Mouse (Mus musculus) Patski (cell line): ENCODE results near the gene Ccn1. TPM values are rescaled to one million over a fixed set of nuclear protein-coding genes. Genes with fewer than 3 reads are reported as not detected.
A peak's percentile ranks its signal among the peaks of the same experiment; 100 is the strongest.

Experiments used
- ATAC-seq: fragments of 100-300 bp; one replicate; pipeline ENCODE4 v1.8.0; 2021
- CTCF ChIA-PET: fragments of 350-600 bp; sonication (Branson Sonifier 250); formaldehyde crosslinking; loops from one replicate; lab custom pipeline; 2022; ENCODE audit warnings: inconsistent platforms; lab: Charles Lee
- POLR2A ChIA-PET: fragments of 350-600 bp; sonication (Branson Sonifier 250); formaldehyde crosslinking; loops from one replicate; lab custom pipeline; 2022; ENCODE audit warnings: antibody characterized with exemption, inconsistent platforms; lab: Charles Lee
- DNase-seq: peaks from one replicate; pipeline ENCODE4 v3.0.0-alpha.2; 2011; ENCODE audit warnings: low read depth, low spot score
- H3K27me3 ChIP-seq: fragments of 371-371 bp; one replicate; pipeline ENCODE4 v1.5.1; 2021
- CTCF ChIP-seq: fragments of 100-300 bp; IDR thresholded peaks from one replicate; pipeline ENCODE4 v1.5.1; 2021
- in situ Hi-C: fragments of 300-500 bp; cut with MboI; formaldehyde crosslinking; loops from 3 replicates; pipeline ENCODE4 v1.11.1; 2018; ENCODE audit warnings: low pct_unique_long_range_greater_than_20kb, mixed read lengths
- polyA plus RNA-seq: library from polyadenylated mRNA; unstranded; gene quantifications from one replicate; pipeline ENCODE4 v1.2.3, GENCODE M21; 2021

Ccn1 gene
- polyA plus RNA-seq = 1,216 TPM

DNA sequence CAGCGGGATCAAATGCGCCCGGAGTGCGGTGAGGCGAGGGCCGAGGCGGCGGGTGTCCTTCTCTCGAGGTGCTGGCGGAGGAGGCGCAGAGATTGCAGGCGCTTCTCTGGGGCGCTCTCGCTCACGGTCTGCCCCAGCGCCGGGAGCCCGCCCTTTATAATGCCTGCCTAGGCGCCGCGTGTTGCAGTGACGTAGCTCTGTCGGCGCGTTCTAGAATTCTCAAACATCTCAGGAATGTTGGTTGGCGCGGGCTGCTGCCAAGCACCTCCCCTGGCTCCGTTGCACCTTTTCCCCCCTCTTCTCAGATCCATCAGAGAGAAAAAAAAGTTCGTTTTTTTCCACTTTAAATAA lies at the start of gene Ccn1:
Gene Ccn1 (minus strand): TSS at position 130 of the 351 bp plus-strand sequence.
- no peak for TF ChIP-seq CTCF
- in situ Hi-C loops = loop anchor here (5.0 kb wide), 2 partner anchors 58 to 252 kb away; no protein-coding TSS in a partner anchor
- POLR2A ChIA-PET = interaction anchor here (0.6 to 5.2 kb wide), 31 partner anchors 9 to 891 kb away, joined by 3 to 51 read pairs (median 6); partner anchors contain the start of genes Ddah1 and Znhit6
- ATAC-seq (peak; percentile 9), DNase-seq (peak; percentile 87)
- CTCF ChIA-PET = interaction anchor here (0.7 to 2.7 kb wide), 10 partner anchors 11 to 256 kb away, joined by 3 to 13 read pairs (median 5); no protein-coding TSS in a partner anchor
- H3K27me3 ChIP-seq = no peaks in the 10 kb centered on the region

DNA sequence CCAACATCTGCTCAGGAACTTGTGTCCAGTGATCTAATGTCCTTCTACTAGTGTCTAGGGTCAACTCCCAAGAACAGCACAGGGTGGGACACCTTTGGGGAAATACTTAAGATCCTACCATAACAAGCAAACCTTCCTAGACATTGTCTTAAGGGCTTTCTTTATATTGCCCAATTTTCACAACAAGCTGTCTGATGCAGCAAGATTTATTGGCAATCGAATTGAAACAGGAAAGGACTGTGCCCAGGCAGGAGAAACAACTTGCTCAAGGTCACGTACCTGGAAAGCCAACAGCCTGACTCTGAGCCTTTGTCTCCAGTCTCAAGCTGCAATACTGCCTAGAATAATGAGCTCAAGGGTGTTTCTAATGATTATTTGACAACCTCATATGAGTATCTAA lies 43.6 kb upstream of the Ccn1 start:
- no peak for TF ChIP-seq CTCF
- CTCF ChIA-PET = interaction anchor here (1.2 to 2.3 kb wide), 7 partner anchors 9 to 78 kb away, joined by 3 to 9 read pairs (median 5); no protein-coding TSS in a partner anchor
- POLR2A ChIA-PET = interaction anchor here (0.6 to 1.0 kb wide), 2 partner anchors 78 to 87 kb away, joined by 3 read pairs; no protein-coding TSS in a partner anchor

DNA sequence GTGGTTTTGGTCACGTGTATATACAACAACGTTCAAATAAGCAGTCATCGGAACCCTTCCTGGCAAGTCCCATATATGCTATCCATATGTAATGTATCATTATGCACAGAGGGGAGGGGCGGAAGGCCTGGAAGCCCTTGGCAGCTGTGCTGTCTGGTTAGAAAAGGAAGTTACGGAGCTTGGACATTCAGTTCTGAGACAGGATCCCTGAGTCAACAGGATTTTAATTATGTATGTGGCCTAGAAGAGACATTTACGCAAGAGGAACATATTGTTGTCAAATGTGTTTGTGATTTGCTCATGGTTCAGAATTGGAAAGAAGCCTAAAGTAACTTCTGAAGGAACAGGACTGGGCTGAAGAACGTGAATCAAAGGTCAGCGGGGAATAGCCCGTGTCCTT lies 42.3 kb upstream of the Ccn1 start:
- ChIA-PET POLR2A (no interaction called here), CTCF (no interaction called here)
- no peaks in the 10 kb centered on the region for H3K27me3 ChIP-seq
- ATAC-seq = no peak
- DNase-seq = no peak
- in situ Hi-C loops = no loop called here
- no peak for TF ChIP-seq CTCF

More for the DNA sequence above, 43.6 kb upstream of the Ccn1 start:
- H3K27me3 ChIP-seq = no peaks in the 10 kb centered on the region
- in situ Hi-C loops = no loop called here
- no peak for DNase-seq
- ATAC-seq = no peak

DNA sequence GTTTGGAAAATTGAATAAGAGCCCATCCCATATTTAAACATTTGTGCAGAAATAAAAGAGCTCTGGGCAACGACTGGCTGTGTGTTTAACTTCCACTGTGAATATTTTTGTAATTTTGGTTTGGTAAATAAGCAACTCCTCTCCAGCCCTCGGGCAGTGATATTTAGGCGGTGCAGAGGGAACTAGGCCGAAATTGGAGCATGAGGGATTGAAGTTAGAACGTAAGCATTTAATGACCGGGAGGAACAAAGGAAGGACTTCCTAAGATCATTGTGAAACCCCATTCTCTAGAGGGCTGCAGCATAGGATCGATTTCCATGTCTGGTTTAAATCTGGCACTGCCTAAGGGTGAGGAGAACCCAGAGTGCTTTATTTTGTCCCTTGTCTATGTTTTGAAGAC lies 41.6 kb upstream of the Ccn1 start:
- no peak for TF ChIP-seq CTCF
- POLR2A ChIA-PET = no interaction called here
- ATAC-seq = no peak
- DNase-seq = no peak
- CTCF ChIA-PET = interaction anchor here (1.6 kb wide), 1 partner anchor 11 kb away, joined by 5 read pairs; no protein-coding TSS in a partner anchor
- in situ Hi-C loops = no loop called here
- no peaks in the 10 kb centered on the region for H3K27me3 ChIP-seq

DNA sequence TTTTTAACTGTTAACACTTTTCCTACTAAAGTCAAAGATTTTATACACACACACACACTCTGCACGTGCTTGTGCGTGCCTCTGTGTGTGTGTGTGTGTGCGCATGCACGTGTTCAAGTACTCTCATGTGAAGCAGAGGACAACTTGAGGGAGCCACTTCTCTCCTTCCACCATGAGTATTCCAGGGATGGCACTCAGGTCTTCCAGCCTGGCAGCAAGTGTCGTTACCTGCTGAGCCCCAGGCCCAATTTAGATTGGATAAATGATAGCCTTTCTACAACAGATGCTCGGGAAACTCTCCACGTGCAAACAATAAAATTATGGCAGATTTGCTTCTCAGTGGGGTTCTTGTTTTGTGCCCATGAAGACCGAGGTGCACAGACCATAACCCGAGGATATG lies 39.5 kb upstream of the Ccn1 start:
- in situ Hi-C loops = no loop called here
- CTCF ChIA-PET = interaction anchor here (1.1 kb wide), 1 partner anchor 14 kb away, joined by 3 read pairs; no protein-coding TSS in a partner anchor

DNA sequence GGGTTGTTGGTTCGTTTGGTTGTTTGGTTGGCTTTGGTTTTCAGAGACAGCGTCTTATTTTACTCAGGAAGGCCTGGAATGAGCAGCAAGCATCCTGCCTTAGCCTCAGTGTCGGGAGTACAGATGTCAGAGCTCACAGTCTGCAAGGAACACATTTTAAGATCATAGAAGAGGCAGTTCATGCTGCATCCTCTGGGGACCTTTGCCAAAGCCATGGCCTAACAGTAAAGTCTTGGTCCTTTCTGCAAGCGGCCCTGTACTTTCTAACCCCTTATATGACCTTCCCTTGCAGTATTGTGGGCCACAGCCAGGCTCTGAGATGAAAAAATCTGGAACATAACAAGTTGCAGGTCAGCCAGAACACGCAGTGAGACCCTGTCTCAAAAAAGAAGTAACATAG lies 38.1 kb upstream of the Ccn1 start:
- TF ChIP-seq CTCF = no peak
- no peaks in the 10 kb centered on the region for H3K27me3 ChIP-seq
- in situ Hi-C loops = no loop called here
- ATAC-seq = no peak
- ChIA-PET POLR2A (interaction anchor here (1.5 kb wide), 1 partner anchor 39 kb away, joined by 4 read pairs; no protein-coding TSS in a partner anchor), CTCF (interaction anchor here (1.0 to 1.8 kb wide), 3 partner anchors 17 to 102 kb away, joined by 3 to 4 read pairs (median 3); no protein-coding TSS in a partner anchor)
- DNase-seq = no peak

More for the DNA sequence above, 39.5 kb upstream of the Ccn1 start:
- H3K27me3 ChIP-seq = no peaks in the 10 kb centered on the region
- no peak for TF ChIP-seq CTCF
- DNase-seq (no peak), ATAC-seq (no peak)
- POLR2A ChIA-PET = no interaction called here

DNA sequence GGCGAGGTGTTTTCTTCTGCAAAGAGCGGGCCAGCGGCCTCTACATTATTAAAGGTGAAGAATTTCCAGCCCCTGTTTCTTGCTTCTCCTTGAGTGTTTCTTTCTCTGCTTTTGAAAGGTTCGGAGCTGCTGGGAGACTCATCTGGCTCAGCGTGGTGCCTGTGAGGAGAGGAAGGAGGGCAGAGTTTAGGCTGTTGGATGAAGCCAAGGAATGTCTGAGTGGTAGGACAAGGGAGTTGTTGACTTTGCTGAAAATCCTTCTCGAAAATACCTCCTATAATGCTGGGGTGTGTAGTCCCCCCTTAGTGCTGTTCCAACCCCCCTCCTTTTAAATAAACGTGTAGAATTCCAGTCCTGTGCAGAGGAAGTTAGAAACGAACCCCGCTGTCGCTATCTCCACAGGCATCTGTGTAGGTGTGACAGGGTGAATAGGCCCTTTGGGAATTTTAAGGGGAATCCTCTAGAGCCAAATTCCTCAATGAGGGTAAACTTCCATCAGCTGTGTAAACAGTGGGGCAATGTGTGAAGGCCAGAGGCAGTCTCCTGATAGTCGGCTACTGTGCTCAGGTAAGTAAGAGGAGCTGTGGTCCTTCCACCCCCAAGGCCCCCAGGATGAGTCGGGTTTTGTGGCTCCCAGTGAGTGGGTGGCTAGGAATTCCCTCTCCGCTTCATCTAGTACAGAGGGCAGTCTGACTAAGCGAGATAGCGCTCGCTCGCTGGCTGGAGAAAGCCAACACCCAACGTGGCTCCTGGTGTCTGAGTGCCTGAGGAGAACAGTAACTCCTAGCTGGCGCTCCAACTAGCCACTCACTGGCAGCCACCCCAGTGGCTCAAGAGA lies 35.0 kb upstream of the Ccn1 start:
- peak; percentile 98 for ATAC-seq
- TF ChIP-seq CTCF = no peak
- peak; percentile 94 for DNase-seq
- CTCF ChIA-PET = interaction anchor here (1.0 to 1.4 kb wide), 4 partner anchors 8 to 36 kb away, joined by 3 to 4 read pairs (median 4); no protein-coding TSS in a partner anchor
- H3K27me3 ChIP-seq = no peaks in the 10 kb centered on the region
- POLR2A ChIA-PET = interaction anchor here (0.9 to 1.8 kb wide), 4 partner anchors 17 to 210 kb away, joined by 3 to 4 read pairs (median 3); partner anchors contain the start of gene Ccn1
- in situ Hi-C loops = no loop called here

DNA sequence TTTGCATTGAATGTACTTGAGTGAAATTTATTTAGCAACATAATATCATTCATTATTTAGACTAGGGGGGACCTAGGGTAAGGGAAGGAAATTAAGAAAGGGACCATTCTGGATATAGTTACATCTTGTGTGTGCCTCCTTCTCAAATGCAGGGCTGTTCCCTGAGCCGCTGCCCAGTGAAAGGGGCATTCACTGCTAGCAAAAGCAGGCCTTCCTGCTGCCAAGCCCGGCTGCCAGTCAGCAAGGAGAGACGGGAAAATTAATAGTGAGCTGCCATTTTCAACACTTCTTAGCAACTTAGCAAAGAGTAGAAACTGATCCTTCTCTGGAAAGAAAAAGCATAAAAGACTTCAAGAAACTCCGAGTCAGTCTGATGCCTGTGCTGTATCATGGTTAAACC lies 34.4 kb upstream of the Ccn1 start:
- no peaks in the 10 kb centered on the region for H3K27me3 ChIP-seq
- ChIA-PET POLR2A (interaction anchor here (1.3 kb wide), 1 partner anchor 34 kb away, joined by 3 read pairs; the partner anchor contains the start of gene Ccn1), CTCF (interaction anchor here (1.0 to 1.1 kb wide), 3 partner anchors 9 to 35 kb away, joined by 3 to 4 read pairs (median 4); no protein-coding TSS in a partner anchor)
- no peak for DNase-seq
- TF ChIP-seq CTCF = no peak
- in situ Hi-C loops = no loop called here
- ATAC-seq = no peak

DNA sequence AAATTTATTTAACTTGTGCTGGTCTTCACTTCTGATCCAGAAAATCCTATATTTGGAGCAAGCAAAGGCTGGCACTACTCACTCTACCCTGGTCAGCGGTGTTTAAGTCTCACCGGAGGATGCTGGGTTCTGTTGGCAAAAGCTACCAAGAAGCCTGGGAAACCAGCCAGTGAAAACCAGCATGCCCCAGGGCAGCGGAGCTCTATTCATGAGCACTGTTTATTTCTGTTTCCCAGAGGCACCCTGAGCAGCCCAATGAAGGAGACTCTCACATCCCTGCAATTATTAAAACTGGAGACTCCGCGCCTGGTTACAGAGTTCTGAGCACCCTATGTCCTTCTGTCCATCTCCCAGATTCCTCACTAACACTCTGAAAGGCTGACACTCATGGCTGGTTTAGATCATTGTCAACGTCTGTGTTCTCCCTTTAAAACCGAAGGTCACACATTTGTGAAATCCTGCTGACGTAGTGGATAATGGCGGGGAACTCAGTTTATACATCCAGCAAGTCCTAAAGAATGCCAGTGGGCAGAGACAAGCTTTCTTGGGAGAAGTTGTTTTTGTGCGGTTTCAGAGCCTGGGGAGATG lies 31.7 kb upstream of the Ccn1 start:
- POLR2A ChIA-PET = interaction anchor here (1.0 to 1.5 kb wide), 2 partner anchors 29 to 31 kb away, joined by 3 to 6 read pairs; partner anchors contain the start of gene Ccn1
- in situ Hi-C loops = no loop called here
- CTCF ChIA-PET = interaction anchor here (0.9 to 4.8 kb wide), 9 partner anchors 9 to 48 kb away, joined by 3 to 20 read pairs (median 3); no protein-coding TSS in a partner anchor
- ATAC-seq = no peak
- TF ChIP-seq CTCF = no peak
- no peak for DNase-seq
- no peaks in the 10 kb centered on the region for H3K27me3 ChIP-seq

DNA sequence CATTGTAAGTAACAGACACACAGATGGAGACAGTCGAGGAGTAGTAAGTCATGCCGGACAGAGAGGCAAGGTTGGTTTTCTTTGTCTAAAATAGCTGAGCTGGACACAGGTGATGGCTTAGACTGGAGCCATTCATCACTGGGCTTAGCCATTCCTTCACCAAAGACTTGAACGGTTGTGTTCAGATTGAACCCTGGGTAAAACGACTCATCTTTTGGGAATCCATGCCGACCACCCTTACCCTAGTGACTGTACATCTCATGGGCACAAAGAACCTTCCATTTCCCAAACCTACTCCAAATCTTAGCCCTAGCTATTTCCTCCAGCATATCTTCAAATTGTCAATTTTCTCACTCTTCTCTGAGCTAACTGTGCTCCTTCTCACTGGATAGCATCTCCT lies 30.9 kb upstream of the Ccn1 start:
- ATAC-seq (no peak), DNase-seq (no peak)
- POLR2A ChIA-PET = no interaction called here
- CTCF ChIA-PET = interaction anchor here (0.9 to 4.8 kb wide), 6 partner anchors 10 to 24 kb away, joined by 3 to 20 read pairs (median 6); no protein-coding TSS in a partner anchor
- no peaks in the 10 kb centered on the region for H3K27me3 ChIP-seq
- no peak for TF ChIP-seq CTCF
- in situ Hi-C loops = no loop called here
